Mouse (Mus musculus): ENCODE results near the gene Rin3.

The Rin3 gene

GRCm38 (mm10) chr12:102280867-102281503, 1.9 kb upstream of the Rin3 start:
- DNase-seq (ENCODE audit: inconsistent age in 2 of 2, low spot score in 1 of 2), result no peak

- DNase-seq (ENCODE audit: inconsistent age in 2 of 2, low spot score in 1 of 2), result no peak
Measured at GRCm38 (mm10) chr12:102282126-102282525, 722 bp upstream of the Rin3 start.

DNA sequence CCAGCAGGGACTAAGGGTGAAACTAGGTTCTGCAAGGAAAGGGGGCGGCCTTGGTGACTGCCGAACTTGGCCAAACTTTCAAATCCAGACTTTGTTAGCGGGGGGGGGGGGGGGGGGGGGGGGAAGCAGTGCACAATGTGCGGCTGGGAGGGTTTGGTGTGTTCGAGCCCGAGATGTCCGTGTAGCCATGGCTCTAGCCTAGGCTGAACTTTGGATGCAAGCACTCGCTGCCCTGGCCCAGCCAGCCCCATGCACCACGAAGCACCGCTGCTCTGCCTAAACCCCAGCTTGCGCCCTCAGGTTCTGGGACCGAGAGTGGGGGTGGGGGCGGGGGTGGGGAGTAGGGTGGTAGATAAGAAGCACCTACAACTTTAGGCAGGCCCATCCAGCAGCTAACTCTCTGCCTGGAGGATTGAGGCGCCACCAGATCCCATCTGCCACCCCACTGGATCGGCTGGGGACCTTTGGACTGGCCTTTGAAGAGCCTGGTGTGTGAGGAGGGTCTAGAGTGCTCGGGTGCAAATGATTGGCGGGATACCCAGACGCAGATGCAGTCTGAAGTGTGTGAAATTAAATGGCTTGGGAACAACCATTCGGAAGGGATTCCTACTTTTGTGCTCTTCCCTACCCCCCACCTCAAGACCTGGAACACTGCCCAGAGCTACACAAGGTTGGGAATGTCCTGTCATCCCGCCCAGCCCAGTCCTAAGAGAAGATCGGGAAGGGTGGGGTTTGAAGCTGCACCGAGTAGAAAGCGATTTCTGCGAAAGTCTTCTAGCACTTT, 827 bp downstream of the Rin3 start:
- DNase-seq (ENCODE audit: inconsistent age in 2 of 2, low spot score in 1 of 2), result peak; percentile 80 to 92

GRCm38 (mm10) chr12:102284267-102284610, 1.4 kb downstream of the Rin3 start:
- DNase-seq (ENCODE audit: inconsistent age in 2 of 2, low spot score in 1 of 2), result no peak

DNA sequence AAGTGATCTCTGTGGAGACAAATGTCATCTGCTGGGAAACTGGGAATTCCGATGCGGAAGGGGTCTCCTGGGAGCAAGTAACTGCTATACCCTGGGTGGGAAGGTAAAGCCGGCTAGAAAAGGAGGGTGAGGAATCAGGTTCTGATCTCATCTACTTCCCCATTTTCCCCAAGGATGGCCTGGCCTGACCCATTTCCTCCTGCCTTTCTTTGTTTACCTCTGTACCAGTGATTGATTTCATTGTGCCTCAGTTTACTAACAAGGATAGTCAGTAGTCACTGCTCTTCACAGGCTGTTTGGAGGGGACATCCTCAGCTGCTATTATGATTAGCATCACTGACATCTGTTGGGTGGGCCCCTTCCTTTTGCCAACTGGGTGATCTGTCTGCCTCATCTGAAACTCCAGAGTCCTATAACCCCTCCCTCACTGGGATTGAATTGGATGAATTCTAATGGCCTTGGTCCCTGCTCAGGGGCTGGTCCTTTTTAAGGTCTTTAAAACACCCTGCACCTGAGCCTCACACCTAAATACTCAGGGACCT, 1.8 kb downstream of the Rin3 start:
- peak in 1 of 2 experiments; percentile 44 for DNase-seq (ENCODE audit: inconsistent age in 2 of 2, low spot score in 1 of 2)

DNA sequence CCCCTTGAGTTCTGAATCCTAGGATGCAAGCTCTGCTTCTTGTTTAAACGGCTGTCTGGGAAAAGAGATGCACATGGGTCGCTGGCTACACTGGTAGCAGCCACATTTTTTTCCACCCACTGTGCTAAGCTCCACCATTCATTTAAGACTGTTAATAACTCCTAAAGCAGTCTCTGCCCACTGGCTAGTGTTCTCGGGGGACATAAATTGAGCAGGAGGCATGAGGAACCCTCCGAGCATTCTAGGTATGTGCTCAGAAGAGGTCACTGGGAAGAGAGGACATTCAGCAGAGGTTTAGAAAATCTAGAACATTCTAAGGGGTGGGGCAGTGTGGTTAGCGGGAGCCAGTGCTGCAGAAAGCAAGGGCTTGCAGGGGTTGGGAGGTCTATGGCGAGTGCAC, 2.5 kb downstream of the Rin3 start:
- no peak for DNase-seq (ENCODE audit: inconsistent age in 2 of 2, low spot score in 1 of 2)

DNA sequence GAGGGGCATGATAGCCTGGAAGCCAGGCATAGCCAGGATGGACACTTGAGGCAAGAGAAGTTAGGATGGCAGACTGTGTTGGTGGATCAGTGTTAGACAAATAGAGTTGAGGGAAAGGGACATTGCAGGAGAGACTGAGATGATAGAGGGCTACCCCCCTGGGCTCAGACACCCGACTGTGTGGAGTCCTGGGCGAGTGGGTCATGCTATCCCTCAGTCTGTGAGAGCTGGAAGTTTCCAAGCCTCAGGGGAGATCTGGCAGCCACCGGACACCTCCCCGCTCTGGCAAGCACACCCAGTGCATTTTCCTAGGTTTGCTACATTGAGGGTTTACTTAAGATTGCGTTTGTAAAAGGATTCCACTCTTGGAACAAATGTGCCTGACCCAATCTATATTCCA, 2.9 kb downstream of the Rin3 start:
- peak; percentile 23 to 45 for DNase-seq (ENCODE audit: inconsistent age in 2 of 2, low spot score in 1 of 2)

- DNase-seq (ENCODE audit: inconsistent age in 2 of 2, low spot score in 1 of 2), result peak; percentile 92 to 98
Measured at GRCm38 (mm10) chr12:102286681-102287414, 4.0 kb downstream of the Rin3 start.

DNA sequence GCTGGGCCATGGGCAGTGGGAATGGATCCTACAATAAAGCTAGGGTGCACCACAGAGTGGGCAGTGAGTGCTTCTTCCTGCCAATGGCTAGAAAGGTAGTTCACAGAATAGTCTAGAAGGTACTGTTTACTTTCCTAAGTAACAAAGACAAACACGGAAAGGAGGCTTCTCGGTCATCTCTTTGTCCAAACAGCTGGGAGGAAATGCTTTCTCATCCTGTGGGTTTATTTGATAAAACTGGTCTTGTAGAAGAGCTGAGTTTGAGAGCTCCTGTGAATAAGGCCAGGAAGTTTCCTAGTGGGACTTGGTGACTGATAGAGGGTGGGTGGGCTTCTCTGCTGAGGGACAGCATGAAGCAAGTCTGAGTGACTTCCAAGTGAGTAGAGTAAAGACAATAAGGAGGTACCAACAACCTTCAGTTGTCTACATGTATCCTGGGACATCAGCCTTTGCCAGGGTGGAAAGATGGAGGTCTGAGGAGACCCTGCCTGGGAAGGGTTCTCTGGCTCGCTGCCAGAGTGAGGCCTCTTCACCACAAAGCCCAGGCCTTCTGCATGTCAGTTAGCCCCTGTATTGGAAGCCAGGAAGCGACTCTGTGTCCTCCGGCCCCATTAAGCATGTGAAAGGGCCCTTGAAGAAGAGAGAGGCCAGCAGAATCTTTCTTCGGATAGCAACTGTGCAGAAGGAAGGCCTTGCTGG, 5.2 kb downstream of the Rin3 start:
- peak in 1 of 2 experiments; percentile 40 for DNase-seq (ENCODE audit: inconsistent age in 2 of 2, low spot score in 1 of 2)

GRCm38 (mm10) chr12:102288846-102289245, 6.0 kb downstream of the Rin3 start:
- DNase-seq (ENCODE audit: inconsistent age in 2 of 2, low spot score in 1 of 2), result no peak

- DNase-seq (ENCODE audit: inconsistent age in 2 of 2, low spot score in 1 of 2), result no peak
Measured at GRCm38 (mm10) chr12:102289568-102289967, 6.7 kb downstream of the Rin3 start.

- no peak for DNase-seq (ENCODE audit: inconsistent age in 2 of 2, low spot score in 1 of 2)
Measured at GRCm38 (mm10) chr12:102290662-102291061, 7.8 kb downstream of the Rin3 start.

GRCm38 (mm10) chr12:102291686-102292085, 8.8 kb downstream of the Rin3 start:
- no peak for DNase-seq (ENCODE audit: inconsistent age in 2 of 2, low spot score in 1 of 2)

GRCm38 (mm10) chr12:102292501-102293215, 9.8 kb downstream of the Rin3 start:
- no peak for DNase-seq (ENCODE audit: inconsistent age in 2 of 2, low spot score in 1 of 2)

DNA sequence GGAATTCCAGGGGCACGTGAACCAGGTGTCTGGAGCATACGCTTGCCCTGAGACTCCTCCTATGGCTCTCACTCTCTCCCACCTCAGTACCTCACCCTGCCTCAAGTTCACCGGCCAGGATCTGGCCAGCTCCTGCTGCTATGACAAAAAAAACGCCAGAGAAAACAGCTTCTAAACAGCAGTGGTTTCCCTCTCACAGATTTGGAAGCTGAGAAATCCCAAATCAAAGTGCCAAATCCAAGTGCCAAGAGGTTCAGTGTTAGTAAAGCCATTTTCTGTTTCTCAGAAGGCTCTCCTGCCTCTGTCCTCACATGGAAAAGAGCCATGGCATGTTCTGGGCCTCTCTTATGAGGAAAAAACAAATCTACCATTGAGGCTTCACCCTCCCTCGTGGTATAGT, 11.8 kb downstream of the Rin3 start:
- DNase-seq (ENCODE audit: inconsistent age in 2 of 2, low spot score in 1 of 2), result no peak

DNA sequence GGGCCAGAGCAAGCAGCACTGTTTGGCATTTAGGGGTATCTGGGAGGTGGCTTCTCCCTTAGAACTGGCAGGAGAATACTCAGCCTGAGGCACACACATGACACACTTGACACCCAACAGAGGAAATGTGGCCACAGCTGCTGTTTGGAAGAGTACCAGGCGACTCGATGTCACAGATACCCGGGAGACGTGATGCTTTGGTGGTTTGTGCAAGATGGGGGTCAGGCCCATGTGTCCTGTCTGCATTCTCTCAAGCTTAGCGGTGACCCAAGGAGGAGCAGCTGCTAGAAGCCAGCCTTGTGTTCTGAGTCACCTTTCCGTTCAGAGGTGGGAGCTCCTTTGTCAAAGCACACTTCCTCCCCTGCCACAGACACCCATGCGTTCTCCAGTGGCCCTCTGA, 12.4 kb downstream of the Rin3 start:
- no peak for DNase-seq (ENCODE audit: inconsistent age in 2 of 2, low spot score in 1 of 2)

- DNase-seq (ENCODE audit: inconsistent age in 2 of 2, low spot score in 1 of 2), result no peak
Measured at GRCm38 (mm10) chr12:102295662-102296061, 12.8 kb downstream of the Rin3 start.

- DNase-seq (ENCODE audit: inconsistent age in 2 of 2, low spot score in 1 of 2), result no peak
Measured at GRCm38 (mm10) chr12:102296361-102296760, 13.5 kb downstream of the Rin3 start.

GRCm38 (mm10) chr12:102296967-102297366, 14.1 kb downstream of the Rin3 start:
- no peak for DNase-seq (ENCODE audit: inconsistent age in 2 of 2, low spot score in 1 of 2)

DNA sequence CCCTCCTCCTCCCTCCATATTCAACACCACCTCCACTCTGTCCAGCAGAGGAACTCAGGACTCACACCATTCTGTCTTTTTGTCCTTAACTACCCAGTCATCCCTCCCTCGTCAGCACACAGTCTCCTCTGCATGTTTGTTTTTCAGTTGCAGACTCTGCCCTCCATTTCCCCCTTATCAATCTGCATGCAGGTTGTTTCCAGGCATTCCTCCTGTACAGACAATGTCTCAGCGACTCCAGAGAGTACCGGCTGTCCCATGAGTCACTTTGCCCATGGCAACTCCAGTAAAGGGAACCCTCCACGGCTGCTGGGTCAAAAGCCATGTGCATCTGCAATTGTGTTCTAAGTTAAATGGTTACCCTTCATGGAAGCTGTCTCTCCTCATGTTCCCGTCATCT, 16.4 kb downstream of the Rin3 start:
- no peak for DNase-seq (ENCODE audit: inconsistent age in 2 of 2, low spot score in 1 of 2)

- DNase-seq (ENCODE audit: inconsistent age in 2 of 2, low spot score in 1 of 2), result no peak
Measured at GRCm38 (mm10) chr12:102301585-102301984, 18.7 kb downstream of the Rin3 start.
